Mouse (Mus musculus) heart, postnatal 0 days (tissue): ENCODE measurements at regions not wholly inside any gene's neighbourhood (a gene's known extent, or its start where the extent isn't known, plus 50 kb on each side); places are given as distances from the start of the nearest gene placed in this dataset.

Experiments
- CTCF ChIP-seq: IDR thresholded peaks from 2 replicates; pipeline ENCODE4 v1.5.1; 2016; ENCODE audit warnings: antibody characterized with exemption, control low read depth, low read depth
- EP300 ChIP-seq: IDR thresholded peaks from 2 replicates; pipeline ENCODE4 v1.6.1; 2016; ENCODE audit warnings: antibody characterized with exemption, low read depth

DNA sequence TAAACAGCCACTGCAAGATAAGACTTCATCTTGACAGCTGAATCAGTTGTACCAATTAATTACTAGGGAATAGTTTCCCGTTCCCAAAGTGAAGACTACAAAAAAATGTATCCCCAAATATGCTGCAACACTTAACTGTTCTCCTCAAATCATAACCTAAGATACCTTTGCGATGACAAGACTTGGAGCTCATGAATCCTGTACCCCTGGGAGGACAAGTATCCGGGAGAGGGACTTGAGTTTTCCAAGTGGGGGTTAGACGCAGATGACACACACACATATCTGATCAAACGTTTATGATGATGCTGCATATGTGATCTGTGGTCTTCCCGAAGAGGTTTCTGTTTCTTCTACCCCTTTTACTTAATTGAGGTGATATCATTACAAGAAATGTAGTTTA, 805.6 kb upstream of the Pou3f3 start:
- no peak for TF ChIP-seq CTCF
- no peak for TF ChIP-seq EP300
